Mouse (Mus musculus) c-Kit-positive CD71-positive TER-119-positive erythroid progenitor cells, embryonic 14.5 days (primary cell): Measurements from ENCODE around the gene Zfp592.

Experiments used
- DNase-seq: peaks from one replicate; pipeline ENCODE4 v3.0.0-alpha.2; 2013; ENCODE audit warnings: low spot score

The Zfp592 gene

GRCm38 (mm10) chr7:81057901-81058711 is 64.6 kb downstream of the Zfp592 start:
- peak; percentile 69 for DNase-seq

- DNase-seq: no peak
Measured at GRCm38 (mm10) chr7:81058712-81059154, 65.3 kb downstream of the Zfp592 start.

GRCm38 (mm10) chr7:81059388-81059787 is 65.9 kb downstream of the Zfp592 start:
- no peak for DNase-seq

GRCm38 (mm10) chr7:81060908-81061307 is 67.4 kb downstream of the Zfp592 start:
- peak; percentile 67 for DNase-seq

- DNase-seq: no peak
Measured at GRCm38 (mm10) chr7:81061936-81062335, 68.5 kb downstream of the Zfp592 start.

GRCm38 (mm10) chr7:81063332-81063731 is 69.9 kb downstream of the Zfp592 start:
- no peak for DNase-seq

- no peak for DNase-seq
Measured at GRCm38 (mm10) chr7:81066714-81067113, 73.2 kb downstream of the Zfp592 start.

- no peak for DNase-seq
Measured at GRCm38 (mm10) chr7:81072463-81072862, 79.0 kb downstream of the Zfp592 start.

GRCm38 (mm10) chr7:81073273-81073672 is 79.8 kb downstream of the Zfp592 start:
- no peak for DNase-seq

GRCm38 (mm10) chr7:81074546-81074945 is 81.1 kb downstream of the Zfp592 start:
- no peak for DNase-seq

- DNase-seq: no peak
Measured at GRCm38 (mm10) chr7:81075299-81075698, 81.8 kb downstream of the Zfp592 start.

GRCm38 (mm10) chr7:81075732-81076131 is 82.3 kb downstream of the Zfp592 start:
- no peak for DNase-seq

GRCm38 (mm10) chr7:81077009-81077408 is 83.5 kb downstream of the Zfp592 start:
- DNase-seq: no peak

- no peak for DNase-seq
Measured at GRCm38 (mm10) chr7:81078740-81079139, 85.3 kb downstream of the Zfp592 start.

- no peak for DNase-seq
Measured at GRCm38 (mm10) chr7:81093420-81093965, 100.0 kb downstream of the Zfp592 start.

GRCm38 (mm10) chr7:81094104-81094757 is 100.8 kb downstream of the Zfp592 start:
- no peak for DNase-seq
